Mouse (Mus musculus): ENCODE results near the gene B3glct. TPM values are rescaled to one million over a fixed set of nuclear protein-coding genes. Genes with fewer than 3 reads are reported as not detected.

B3glct gene
- total RNA-seq (2023): 6.4 TPM

GRCm38 (mm10) chr5:149678100-149678989 is at the start of gene B3glct:
B3glct (plus strand) TSS chr5:149678230.

GRCm38 (mm10) chr5:149636075-149636920 is 41.7 kb upstream of the B3glct start, which contains the start of gene Hsph1:
Hsph1 (minus strand) TSS chr5:149636376.

Other genes with a start within 250 kb of the B3glct start
- gene Tex26, start 238.6 kb upstream of the B3glct start, total RNA-seq (2023): not detected
- 0.95 TPM for gene Wdr95, start 149.6 kb upstream of the B3glct start, total RNA-seq (2023)
- gene Hsph1, start 41.9 kb upstream of the B3glct start, total RNA-seq (2023): 255 TPM